Mouse (Mus musculus): ENCODE results near the gene Cdca4.
A peak's percentile ranks its signal among the peaks of the same experiment; 100 is the strongest.

The Cdca4 gene

DNA sequence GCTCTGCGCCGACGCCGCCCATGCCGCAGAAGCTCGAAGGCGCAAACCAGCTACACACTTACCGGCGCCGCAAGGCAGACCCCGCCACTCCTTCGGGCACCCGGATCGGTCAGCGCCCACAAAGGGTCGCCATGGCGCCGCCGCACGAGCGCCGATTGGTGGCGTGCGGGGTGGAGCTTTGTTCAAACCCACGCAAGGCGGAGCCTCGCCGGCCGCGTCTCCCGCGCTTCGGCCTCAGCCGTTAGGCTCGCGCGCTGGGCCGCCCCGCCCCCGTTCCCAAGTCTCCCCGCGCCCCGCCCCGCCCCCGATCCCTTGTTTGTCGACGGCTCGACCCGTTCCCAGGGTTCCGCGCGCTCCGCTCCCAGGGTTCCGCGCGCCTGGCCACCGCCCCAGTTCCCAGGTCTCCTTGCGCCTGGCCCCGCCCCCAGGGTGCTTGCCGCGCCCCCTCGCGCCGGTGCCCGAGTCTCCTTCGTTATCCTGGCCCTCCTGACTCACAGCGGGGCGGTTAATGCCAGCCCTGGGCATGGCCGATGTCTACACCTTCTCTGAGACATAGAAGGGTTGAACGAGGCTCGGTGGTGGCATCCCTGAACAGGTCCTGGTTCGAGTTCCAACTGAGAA is at the start of gene Cdca4:
TSS of gene Cdca4 (minus strand) at position 180 of the 621 bp plus-strand sequence.
- DNase-seq, result peak; percentile 96 to 97

DNA sequence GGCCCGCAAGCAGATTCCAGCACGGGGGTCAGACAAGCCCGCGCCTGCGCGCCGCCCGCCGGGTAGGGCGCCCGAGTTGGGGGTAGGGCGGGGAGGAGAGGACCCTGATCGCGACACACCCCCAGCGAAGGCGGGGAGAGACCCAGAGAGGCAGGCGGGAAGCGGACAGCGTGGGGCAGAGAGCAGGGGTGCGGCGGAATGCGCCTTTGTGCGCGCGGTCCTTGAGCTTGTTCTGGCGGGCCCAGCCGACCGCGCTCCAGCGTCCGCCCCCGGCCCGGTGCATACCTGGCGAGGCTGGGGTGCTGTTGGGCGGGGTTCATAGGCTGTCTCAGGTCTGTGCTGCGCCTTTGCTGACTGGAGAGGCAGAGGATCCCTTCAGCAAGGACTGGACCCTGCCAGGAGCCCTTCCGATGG is 48.4 kb upstream of the Cdca4 start:
- peak in 1 of 2 experiments; percentile 44 for DNase-seq

DNA sequence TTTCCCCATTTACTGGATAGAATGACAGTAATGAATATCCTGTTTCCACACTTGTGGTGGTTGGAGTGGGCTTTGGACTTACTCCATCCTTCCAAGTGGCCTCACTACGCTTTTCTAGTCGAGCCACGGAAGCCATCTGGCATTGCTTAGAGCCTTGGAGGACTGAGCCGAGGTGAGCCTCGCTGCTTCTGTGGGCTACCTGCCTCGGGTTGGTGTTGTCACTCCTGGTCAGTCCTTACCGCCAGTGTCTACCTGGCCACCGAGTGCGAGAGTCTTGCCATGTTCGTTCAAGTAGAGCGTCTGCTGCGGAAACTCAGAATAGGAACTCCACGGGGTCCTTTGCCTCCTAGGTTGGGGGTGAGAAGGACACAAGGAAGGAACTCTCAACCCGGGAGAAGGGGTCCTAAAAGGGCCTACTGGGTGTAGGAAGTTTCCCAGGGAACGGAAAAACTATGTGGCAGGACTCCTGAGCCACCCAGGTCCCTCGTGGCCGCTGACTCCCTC is 47.9 kb upstream of the Cdca4 start:
- no peak for DNase-seq

DNA sequence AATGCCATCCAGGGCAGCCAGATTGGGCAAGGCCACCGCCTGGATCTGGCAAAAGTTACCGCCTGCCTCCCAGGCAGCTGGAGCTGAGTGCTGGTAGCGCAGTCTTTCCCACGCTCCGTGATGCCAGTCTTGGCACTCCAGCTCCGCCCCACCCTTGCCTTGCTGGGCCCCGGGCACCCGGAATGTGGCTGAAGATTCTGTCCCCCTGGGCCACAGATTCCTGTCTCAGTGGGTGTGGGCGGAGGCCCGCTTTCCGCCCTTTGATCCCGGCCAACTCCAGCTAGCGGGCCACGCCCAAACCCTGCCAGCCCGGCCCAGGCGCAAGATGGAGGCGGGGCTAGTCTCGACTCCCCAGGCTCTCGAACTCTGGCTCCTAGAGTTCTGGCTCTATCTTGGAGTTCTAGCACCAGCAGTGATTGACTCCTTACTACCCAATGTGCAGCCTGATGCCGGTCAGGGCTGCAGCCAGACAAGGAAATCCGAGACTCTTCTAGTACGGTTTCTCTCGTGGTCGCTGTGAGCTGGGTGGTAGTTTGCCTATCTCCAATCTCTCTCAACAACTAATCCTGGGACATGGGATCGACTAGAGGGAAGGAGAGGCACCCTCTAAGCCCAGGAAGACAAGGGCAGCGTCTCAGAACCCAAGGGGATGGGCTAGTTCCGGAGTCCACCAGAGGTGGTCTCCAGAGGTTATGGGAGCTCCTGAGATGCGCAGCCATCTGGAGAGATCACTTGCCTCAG is 47.3 kb upstream of the Cdca4 start:
- no peak for DNase-seq

DNA sequence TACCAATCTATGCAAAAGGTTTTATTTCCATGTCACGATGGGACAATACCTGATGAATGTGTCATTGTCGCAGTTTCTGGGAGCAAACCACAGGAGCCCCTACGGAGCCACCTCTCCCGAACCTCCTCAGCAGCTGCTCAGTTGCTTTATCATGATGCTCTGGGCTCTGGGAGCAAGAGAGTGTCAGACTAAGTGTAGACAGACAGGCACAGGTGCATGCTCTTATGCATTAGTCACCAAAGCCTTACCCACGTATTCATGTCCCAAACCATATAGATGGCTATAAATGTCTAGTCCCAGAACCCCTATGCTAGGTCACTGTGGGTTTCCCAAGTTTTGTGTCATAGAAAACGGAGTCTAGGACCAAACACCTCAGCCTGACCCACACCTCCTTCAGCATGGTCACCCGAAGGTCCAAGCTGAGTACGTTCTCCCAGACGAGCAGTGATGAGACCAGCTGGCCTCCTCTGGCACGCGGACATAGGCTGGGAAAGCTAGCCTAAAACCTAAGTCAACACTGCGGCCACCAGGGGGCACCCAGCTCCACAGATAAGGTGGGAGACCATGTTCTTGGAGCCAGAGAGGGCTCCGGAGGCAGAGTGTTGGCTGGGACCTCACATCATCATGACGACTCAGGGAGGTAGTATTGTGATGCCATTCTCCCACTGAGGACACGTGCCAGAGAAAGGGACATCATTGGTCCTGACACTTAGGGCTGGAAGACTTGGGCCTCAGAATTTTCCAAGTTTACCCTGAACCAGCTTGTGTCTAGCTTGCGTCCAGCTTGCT is 46.2 kb upstream of the Cdca4 start:
- peak; percentile 70 to 76 for DNase-seq

DNA sequence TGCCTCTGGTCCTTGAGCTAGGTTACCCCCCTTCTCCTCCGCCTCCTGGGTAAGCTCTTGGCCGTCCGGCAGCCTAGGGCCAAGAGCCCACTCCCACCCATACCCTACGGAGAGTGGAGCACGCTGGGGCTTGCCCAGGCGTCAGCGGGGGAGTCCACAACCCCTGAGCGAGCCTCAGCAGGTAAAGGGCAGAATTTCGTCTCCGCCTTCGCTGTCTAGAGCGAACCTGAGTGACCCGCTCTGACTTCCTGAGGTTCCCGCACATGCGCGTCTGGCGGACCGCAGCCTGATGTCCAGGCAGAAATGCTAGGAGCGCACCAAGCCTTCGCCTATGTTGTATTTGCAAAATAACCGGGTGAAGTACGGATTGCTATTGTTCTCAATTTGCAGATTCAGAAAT is 45.0 kb upstream of the Cdca4 start:
- no peak for DNase-seq

DNA sequence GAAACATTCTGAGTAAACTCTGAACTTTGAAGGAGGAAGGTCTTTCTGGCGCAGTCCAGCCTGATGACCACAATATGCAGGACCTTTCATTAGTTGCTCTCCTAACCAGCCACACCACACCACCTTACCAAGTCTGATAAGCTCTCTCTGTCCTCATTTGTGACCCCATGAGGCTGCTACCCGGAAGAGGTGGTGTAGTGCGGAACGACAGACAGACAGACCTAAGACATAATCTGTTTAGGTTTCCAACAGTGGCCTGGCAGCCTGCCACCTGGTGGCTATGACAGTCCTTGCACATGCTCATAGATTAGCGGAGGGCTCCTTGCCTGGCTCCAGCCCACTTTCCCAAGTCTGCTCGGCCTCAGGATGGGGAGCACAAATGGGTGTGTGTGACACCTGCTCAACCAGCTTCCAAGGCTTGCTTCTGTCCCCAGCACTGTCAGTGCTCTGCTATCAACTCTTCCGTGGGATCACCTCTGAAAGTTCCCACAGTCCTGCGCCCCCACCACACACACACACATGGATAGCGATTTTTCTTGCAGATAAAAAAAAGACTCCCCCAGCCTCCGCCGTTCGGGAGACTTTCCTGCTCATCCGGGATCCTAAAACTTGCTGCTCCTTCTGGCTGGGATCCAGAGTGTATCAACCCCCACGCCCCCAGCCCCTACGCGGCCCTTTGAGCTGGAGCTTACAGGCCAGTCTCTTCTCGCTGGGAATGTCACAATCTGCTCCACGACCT is 44.4 kb upstream of the Cdca4 start:
- peak in 1 of 2 experiments; percentile 73 for DNase-seq

DNA sequence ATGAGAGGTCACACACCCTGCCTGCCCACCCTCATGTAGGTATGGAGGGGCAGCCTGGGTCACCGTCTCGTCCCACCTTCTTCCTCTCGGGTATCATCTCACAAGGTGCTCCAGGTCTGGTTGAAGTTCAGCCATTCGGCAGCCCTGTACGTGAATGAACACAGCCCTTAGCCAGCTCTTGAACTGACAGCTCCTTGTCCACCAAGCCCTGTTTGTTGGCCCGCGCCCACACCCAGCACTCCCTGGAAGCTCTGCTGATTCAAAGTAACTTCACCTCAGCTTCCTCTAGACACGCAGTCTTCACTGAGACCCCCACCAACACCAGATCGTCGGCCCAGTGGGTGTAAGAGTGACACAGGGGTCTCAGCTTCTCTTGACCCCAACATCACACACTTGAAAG is 43.8 kb upstream of the Cdca4 start:
- peak in 1 of 2 experiments; percentile 28 for DNase-seq

DNA sequence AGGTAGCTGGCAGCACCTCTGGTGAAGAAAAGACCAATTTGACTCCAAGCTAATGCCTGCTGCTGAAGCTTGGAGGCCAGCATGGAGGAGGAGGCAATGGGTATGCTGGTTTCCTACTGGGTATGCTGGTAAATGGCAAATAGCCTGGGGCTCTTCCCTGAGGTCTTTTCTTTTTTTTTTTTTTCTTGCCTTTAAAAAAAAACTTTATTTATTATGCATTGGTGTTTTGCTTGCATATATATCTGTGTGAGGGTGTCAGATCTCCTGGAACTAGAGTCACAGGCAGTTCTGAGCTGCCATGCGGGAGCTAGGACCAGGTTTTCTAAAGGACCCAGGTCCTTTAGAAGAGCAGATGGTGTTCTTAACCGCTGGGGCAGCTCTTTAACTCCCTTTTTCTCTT is 42.0 kb upstream of the Cdca4 start:
- no peak for DNase-seq

DNA sequence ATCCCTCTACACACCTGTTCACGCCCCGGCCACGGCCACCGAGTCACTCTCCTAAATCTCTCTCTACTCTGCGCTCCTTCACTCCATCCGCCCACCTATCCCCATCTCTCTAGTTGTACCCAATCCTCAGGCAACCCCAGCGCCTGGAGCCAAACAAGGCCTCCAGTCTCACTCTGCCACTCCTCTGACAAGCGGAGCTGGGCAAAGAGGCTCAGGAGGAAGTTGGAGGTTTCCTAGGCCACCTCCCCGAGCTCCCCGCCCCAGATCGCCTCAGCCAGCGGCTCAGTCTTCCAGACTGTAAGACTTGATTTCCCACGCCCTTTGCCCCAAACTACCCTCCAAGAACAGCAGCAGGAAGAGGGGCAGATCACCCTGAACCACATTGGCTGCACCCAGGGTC is 41.6 kb upstream of the Cdca4 start:
- peak in 1 of 2 experiments; percentile 58 for DNase-seq

DNA sequence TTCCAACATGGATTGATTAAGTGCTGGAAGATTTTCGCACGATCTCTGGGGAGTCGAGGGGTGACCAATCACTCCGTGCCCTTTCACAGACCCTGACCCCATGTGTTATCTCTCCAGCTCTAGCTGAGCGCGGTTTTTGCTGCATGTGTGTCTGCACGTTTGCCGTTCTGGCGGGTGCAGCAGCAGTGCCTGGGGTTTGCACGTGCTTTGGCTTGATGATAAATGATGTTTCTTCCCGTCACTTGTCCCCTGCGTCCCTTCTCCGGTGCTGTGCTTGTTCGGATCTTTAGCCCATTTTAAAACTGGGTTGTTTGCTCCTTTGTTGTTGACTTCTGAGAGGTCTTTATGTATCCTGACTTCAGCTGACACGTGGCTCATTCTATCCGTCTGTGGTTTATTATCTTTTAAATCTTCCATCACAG is 40.6 kb upstream of the Cdca4 start:
- peak in 1 of 2 experiments; percentile 53 for DNase-seq

DNA sequence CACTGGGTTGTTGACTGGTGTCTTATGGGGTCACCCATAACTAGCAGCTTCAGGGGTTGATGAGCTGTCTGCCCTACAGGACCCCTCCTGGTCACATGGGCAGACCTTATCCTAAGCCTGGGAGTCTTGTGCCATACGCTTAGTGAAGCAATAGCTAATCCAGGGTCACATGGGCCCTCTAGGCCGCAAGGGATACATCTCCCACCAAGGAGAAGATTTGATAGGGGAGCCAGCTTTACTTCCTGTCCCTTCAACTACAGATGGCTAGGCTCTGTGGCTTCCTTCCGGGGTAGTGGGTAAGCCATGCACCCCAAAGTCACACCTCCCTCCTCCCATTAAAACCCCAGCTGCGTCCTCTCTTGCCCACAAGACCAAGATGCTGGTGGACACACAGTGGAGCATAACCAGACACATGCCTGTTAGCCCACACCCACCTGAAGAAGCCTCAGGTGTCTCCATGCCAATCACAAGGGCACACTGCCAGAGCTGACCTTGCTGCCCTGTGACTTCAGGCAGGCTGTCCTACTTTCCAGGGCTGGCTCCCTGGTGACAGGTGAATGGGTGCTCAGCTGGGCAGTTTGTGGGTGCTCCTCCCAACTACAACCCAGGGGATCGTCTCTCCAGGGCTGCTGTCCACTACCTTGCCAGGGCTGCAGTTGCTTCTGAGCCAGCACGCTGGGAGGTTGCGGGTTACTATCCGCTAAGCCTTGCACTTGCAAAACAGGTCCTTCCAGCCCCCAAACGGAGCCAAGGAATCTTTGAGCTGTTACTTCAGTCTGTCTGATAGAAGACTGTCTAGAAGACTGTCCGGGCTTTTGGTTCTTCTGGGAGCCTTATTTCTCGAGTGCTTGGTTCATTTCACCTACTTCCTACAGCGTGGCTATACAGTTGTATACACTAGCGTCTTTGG is 39.2 kb upstream of the Cdca4 start, which contains the start of gene Gpr132:
TSS of gene Gpr132 (minus strand) at position 51 of the 910 bp plus-strand sequence.
- DNase-seq, result peak in 1 of 2 experiments; percentile 70

DNA sequence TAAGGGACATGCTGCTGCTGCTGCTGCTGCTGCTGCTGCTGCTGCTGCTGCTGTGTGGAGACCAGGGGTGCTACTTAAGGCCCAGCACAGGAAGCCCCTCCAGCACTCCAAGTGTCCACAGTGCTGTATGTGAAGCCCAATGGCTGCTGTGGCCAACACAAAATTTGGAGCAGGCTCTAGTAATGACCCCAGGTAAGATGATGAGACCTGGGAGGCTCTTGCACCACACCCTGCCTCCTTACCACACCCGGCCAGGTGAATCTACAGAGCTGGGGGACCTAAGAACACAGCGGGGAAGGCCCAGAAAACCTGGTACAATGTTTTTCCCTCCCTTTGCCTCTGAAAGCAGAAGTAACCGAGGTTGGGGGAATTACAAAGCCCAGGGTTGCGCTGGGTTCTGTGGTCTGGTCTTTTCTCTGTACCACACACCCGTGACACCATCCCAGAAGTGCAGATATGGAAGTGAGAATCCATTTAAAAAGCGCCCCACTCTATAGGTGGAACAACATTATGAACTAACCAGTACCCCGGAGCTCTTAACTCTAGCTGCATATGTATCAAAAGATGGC is 38.0 kb upstream of the Cdca4 start:
- no peak for DNase-seq

DNA sequence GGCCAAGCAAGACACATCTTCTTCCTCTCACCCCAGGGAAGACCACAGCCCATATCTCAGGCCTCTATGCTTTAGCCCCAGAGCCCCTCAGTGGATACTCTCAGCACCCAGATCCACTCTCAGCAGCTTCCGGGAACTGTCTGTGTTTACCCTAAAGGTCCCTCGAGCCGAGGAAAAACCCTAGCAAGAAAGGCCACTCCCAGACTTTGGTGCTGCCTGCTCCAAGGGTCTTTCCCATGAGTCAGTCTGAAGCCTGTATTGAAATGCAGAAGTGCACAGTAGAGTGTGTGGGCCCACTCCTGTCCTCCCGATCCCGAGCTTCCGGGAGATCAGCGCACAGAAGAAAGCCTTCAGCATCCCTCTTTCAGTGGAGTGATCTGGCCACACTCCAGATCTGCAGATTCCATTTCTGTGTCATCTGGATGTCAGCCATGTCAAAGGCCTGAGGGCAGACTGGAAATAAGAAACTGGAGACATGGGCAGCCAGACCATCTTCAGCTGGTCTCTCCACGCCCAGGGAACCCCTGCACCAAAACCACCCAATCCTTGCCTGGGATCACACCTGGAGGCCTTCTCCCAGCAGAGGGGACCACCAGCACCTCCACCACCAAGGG is 37.4 kb upstream of the Cdca4 start:
- no peak for DNase-seq

DNA sequence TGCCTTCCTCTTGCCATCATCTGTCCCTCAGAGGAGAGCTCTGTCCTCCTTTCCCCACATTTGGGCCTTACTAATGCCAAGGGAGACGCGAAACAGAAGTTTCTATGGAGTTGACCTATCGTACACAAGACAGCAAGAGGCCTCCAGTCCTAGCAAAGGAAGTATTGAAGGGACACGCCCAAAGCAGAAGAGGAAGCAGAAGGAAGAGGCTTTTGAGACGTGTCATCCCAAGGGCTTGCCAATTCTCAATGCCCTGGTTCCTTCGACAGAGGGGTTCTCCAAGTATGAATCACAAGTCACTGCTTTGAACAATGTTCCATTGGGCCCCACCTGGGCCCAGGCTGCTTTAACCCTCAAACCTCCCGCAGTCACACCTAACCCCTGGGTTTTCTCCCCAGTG is 35.6 kb upstream of the Cdca4 start:
- no peak for DNase-seq

DNA sequence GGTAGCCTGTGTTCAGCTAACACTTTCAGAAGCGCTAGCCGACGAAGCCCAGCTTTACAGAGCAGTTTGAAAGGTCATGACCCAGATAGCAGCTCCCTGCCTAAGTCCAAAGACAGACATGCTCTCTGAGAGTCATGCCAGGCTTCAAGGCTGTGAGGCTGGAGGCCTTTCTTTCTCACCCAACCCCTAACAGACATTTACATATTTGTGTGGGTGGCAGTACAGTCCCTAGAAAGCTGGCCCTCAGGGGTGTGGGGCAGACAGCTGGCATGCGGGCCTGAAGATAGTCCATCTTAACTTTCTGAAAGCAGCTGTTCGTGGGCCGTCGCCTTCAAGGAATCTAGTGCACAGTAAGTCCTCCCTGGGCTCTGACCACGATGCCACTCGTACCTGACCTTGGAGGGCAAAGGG is 32.7 kb upstream of the Cdca4 start:
- DNase-seq, result no peak

DNA sequence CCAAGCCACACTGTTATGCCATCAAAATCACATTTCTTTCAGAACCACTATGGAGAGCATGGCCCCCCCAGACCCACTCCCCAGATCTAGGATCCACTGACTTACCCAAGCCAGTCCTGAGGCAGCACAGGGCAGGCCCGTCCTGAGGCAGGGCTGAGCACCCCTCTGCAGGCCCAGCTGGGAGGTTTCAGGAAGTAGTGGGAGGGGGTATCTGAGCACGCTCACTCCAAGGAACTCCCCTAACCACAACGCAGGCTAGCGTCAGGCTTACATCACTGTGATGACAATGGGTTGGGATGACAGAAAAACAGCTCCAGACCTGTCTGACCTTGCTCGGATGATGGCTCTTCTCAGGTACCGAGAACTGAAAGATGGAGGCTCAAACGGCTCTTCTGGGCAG is 31.5 kb upstream of the Cdca4 start:
- DNase-seq, result peak; percentile 69 to 83

DNA sequence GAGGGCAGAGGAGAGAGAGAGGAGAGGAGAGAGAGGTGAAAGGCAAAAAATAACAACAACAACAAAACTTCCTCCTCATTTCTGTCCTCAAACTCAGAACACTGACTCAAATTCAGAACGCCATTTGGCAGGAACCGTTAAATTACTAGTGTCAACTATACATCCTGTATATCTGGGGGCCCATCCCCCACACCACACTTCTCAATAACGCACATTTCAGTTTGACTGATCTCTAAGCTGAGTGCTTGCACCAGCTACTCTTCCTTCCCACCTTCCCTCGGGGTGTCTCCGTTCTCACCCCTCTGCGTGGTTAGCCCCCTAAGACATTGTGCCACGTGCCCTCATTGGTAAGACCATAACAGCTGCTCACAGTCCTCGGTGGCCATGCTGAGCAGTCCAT is 30.7 kb upstream of the Cdca4 start:
- DNase-seq, result peak; percentile 73 to 88

DNA sequence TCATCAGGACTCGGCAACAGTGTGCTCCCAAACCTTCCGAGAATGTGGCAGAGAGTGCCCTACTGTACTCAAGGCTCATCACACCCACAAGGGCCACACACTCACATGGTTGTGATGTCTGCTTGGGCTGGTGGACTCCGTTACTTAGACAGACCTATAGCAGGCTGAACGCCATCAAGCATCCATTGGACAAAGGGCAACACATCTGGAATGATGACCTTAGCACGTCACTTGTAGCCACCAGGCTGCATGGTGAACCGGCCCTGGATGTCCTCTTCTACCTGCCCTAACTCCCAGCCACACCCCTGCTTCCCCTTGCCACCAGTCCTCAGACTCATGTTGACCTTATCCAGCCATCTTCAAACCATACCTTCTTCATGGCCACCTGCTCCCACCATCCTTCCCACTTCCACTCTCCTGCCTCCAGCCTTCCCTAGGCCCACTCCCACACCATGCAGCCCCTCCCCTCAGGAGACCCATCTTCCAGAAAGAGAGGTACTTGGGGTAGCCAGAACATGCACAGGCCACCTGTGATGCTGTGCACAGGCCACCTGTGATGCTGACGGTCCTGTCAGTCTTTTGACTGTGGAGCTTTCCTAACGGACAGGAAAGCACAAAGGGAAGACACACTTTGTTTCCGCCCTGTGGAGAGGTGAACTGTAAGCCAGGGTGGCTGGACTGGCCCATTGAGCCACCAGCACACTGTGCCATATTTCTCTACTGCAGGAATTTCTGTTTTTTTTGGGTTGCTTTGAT is 29.5 kb upstream of the Cdca4 start:
- no peak for DNase-seq

Measured in thymus, adult 18-20 months (tissue).